Mouse (Mus musculus): ENCODE results near the gene Shc2.
A peak's percentile ranks its signal among the peaks of the same experiment; 100 is the strongest.

Shc2 gene

GRCm38 (mm10) chr10:79581501-79581900 lies 56.2 kb downstream of the Shc2 start:
- no peak for DNase-seq (ENCODE audit: low read depth, low spot score)

DNA sequence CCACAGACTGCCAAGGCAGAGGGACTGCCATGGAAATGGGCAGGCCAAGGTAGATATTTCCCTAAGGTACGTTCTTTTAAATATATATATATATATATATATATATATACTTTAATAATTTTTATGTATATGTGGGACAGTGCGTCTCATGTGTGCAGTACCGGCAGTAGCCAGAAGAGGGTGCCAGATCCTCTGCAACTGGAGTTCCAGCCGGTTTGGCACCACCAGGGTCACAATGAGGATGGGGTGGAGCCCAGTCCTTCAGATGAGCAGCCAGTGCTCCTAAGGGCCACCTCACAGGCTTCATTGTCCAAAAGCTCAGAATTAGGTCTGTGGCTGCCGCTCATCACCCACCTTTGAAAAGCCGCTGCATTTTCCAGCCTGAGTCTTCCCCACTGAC lies 56.9 kb downstream of the Shc2 start:
- DNase-seq (ENCODE audit: low read depth, low spot score), result peak; percentile 58

- DNase-seq (ENCODE audit: low read depth, low spot score), result no peak
These were observed 57.4 kb downstream of the Shc2 start for GRCm38 (mm10) chr10:79580356-79580755.

DNA sequence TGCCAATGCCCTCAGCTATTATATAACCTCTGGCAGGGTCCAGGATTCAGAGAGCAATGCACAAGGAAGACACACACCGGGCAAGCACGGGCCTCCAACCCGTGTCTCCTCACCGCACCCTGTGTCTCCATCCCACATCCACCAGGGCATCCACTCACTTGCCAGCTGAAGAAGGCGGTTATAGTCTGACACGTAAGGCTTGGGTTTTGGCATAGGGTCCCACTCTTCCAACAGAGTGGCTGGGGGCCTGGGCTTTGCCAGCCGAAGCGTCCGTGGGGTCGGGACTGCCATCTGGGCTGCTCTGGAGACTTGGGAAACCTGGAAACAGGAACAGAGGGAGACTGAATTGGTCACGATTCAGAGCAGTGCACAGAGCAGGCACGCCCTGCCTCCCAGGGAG lies 57.9 kb downstream of the Shc2 start:
- no peak for DNase-seq (ENCODE audit: low read depth, low spot score)

GRCm38 (mm10) chr10:79578891-79579290 lies 58.8 kb downstream of the Shc2 start:
- DNase-seq (ENCODE audit: low read depth, low spot score), result no peak

GRCm38 (mm10) chr10:79578276-79578675 lies 59.4 kb downstream of the Shc2 start:
- DNase-seq (ENCODE audit: low read depth, low spot score), result no peak

DNA sequence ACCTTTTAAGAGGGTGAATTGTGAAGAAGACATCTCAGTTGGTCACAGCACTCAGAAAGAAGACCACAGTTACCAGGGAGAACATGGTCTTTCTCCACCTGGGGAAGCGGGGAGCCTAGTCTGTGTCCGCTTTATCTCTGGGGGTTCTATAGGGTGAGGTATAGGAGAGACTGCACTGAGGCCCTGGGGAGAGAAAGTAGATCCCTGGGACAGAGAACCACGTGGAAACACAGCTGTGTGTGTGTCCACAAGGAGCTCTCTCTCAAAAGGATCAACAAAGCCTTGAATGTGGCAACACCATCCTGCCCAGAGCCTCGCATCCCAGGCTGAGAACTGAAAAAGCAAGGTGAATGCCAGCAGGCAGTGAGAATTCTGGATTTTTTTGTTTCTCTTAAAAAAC lies 60.3 kb downstream of the Shc2 start:
- DNase-seq (ENCODE audit: low read depth, low spot score), result no peak

DNA sequence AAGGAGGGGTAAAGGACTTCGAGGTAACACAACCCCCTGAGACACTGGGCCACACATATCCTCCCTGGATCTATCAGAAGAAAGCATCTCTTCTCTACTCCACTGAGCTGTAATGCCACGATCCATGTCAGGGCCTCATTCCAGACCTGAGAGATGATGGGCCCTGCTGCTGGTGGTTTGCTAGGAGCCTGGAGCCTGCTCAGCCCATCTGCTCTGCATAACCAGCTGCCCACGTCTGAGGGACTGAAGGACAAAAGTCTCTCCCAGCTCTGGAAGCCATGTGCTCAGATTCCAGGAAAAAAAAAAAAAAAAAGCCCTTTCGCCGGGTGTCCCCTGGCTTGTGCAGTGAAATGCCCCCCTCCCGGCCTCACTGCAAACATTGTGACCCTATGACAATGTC lies 62.0 kb downstream of the Shc2 start:
- DNase-seq (ENCODE audit: low read depth, low spot score), result no peak

DNA sequence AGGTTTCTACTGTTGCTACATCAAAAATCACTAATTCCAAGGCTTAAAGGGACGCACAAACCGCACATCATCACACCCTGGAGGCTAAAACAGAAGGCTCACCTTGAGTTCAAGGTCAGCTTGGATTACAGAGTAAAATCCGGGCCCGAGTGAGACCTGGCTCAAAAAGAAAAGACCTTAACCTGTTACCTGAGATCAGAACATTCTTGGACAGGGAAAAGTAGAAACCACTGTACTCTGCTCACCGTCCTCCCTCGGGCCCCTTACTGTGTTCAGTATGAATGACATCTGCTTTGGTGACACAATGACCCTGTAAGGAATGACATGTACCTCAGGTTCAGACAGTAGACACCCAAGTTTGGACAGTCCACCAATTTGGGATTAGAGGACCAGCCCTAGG lies 62.9 kb downstream of the Shc2 start:
- no peak for DNase-seq (ENCODE audit: low read depth, low spot score)

DNA sequence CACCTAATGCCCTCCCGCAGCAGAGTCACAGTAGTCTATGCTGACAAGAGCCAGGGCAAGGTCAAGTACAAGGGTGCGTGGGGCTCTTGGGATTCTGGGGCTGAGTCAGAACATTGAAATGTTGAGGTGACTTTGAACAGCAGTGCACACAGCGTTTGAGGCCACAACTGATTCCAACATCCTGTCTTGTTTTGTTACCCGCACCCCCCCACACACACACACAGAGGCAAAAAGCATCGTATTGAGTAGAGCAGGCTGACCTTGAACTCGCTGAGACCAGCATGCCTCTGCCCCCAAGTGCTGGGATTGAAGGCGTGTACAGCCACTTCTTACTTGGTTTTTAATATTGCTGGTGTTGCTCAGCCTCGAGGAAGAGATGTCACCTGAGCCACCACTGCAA lies 63.4 kb downstream of the Shc2 start:
- DNase-seq (ENCODE audit: low read depth, low spot score), result peak; percentile 25

- no peak for DNase-seq (ENCODE audit: low read depth, low spot score)
These were observed 64.1 kb downstream of the Shc2 start for GRCm38 (mm10) chr10:79573611-79574010.

GRCm38 (mm10) chr10:79571314-79571713 lies 66.4 kb downstream of the Shc2 start:
- DNase-seq (ENCODE audit: low read depth, low spot score), result no peak

- DNase-seq (ENCODE audit: low read depth, low spot score), result no peak
These were observed 67.8 kb downstream of the Shc2 start for GRCm38 (mm10) chr10:79569921-79570320.

Measured in 3T3-L1 (cell line).